Mouse (Mus musculus) thymus, adult 2 months (tissue): ENCODE results near the gene Enox1.

ENCODE experiments used
- CTCF ChIP-seq: fragments of 200-500 bp; IDR thresholded peaks from 2 replicates; pipeline ENCODE4 v1.5.1; 2012; ENCODE audit warnings: mild to moderate bottlenecking, control low read depth, low read length, moderate library complexity, borderline replicate concordance; ENCODE audit not compliant: control insufficient read depth, poor library complexity, insufficient read depth; ENCODE audit errors: extremely low read depth
- POLR2A ChIP-seq: fragments of 200-500 bp; IDR thresholded peaks from 2 replicates; pipeline ENCODE4 v1.6.1; 2012; ENCODE audit warnings: mild to moderate bottlenecking, low read length, control low read depth, moderate library complexity; ENCODE audit not compliant: control insufficient read depth, poor library complexity, insufficient read depth; ENCODE audit errors: extremely low read depth

DNA sequence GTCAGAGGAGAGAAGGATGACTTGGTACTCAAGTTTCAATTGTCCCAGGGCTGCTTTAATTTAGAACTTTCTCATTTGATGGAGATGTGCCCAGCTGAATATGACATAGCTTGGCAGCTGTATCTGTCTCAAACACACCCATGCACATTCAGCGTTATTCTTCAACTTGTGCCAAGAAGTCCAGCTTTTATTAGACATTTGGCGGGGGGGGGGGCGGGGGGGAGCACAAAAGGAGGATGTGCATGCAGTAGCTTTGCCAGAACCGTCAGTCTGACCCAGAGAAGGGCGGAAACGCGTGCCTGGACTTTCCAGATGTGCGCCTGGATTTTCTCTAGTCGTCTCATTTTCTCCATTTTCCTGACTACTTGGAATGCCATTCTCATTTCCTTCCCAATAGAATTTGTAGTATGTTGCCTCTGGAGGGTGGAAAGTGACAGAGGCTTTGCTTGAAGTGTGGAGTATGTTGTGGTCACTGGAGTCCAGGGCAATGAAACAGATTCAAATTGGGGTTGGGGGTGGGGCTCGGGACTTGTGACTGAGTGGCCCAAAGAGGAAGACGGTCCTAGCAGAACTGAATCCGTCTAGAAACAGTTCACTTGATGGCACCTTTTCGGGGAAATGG is 24.3 kb downstream of the Enox1 start:
- TF ChIP-seq POLR2A (no peak), CTCF (no peak)
